Mouse (Mus musculus): ENCODE measurements around the gene Ifi35.

DNA sequence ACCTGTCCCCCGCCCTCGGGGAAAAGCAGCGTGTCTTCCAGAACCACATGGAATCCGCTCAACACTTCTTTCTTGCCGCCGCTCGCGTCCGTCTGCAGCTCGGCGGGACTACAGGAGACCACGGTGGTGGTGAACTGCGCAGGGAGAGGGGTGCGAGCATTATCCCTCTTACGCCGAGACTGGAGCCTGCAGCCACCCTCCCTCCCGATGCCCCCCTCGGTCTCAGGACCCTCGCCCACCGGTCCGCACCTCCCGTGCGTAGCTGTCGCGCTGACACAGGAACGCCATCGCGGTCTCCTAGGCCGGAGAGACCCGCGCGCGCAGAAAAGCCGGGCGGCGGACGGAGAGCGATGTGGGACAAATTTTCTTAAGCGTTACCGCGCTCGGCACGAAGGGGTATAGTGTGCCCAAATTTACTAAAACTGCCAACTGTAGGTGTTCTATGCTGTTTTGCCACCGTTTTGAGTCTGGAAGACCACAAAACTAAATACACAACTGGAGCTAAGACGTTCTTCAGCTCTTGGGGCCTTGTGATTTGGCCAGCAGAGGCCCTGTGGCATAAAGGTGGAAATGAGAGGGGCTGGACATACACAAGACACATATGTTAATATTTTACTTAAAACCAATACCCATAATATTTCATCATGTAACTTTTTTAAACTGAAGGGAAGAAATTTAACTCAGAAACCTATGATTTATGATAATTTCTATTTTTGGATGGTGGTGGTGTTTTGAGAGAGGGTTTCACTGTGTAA lies 30.9 kb upstream of the Ifi35 start, which contains the start of gene Aarsd1:
- TF ChIP-seq CTCF (conservative IDR thresholded peaks at IDR 0.05; ENCODE audit: low read length) (no peak), POU5F1 (IDR thresholded peaks at IDR 0.05; ENCODE audit: borderline replicate concordance, low read length) (no peak)
